26 mouse cellular contexts compared by ENCODE assay signal in the genomic region with DNA sequence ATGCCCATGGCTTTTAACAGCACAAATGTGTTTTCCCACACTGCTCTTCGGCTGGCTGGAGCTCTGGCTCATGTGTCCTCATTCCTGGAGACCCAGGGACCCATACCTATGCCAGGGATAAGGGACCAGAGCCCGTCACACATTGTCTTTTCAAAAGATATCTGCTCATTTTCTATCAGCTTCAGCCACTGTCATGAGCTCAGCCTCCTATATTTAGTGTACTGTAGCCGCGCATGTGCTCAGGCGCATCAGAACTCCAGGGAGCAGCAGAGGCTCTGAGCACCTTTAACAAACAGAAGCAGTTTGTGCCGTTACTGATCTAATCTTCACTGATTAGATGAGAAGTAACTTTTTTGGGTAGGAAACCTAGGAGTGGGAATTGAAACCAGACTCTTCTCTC. TPM values are rescaled to one million over a fixed set of nuclear protein-coding genes. Genes with fewer than 3 reads are reported as not detected.
"Had no signal": no experiment of that assay in that cellular context is flagged by ENCODE, and none has a peak within 500 bp of the region (broad histone marks: within the 10 kb centered on the region; RNA-seq: fewer than 3 reads in every experiment).

No protein-coding gene starts in this region.

- H3K27me3 ChIP-seq: intestine, embryonic 15.5 days; liver, embryonic 13.5 days had no signal

- DNase-seq: gastrocnemius, adult 2 months; gastrocnemius, postnatal 10 days; gastrocnemius, postnatal 25 days; heart, postnatal 4 days; kidney, adult 18-20 months; kidney, adult 8-10 months; kidney, postnatal 10 days; kidney, postnatal 25 days; kidney, postnatal 4 days; liver; liver, embryonic 13.5 days; liver, postnatal 0 days had no signal

- H3K27ac ChIP-seq: gastrocnemius, adult 2 months; hindbrain, embryonic 10.5 days; hindbrain, embryonic 12.5 days; hindbrain, embryonic 14.5 days; intestine, embryonic 15.5 days; layer of hippocampus, adult 2 months; left cerebral cortex, adult 2 months; limb, embryonic 10.5 days; limb, embryonic 12.5 days; liver, embryonic 13.5 days; liver, embryonic 15.5 days had no signal

- H3K4me1 ChIP-seq: hindbrain, embryonic 12.5 days; intestine, embryonic 15.5 days; limb, embryonic 10.5 days; limb, embryonic 12.5 days had no signal

- H3K9me3 ChIP-seq: hindbrain, embryonic 10.5 days; hindbrain, embryonic 12.5 days; intestine, embryonic 15.5 days; limb, embryonic 10.5 days; limb, embryonic 12.5 days; liver, embryonic 13.5 days; liver, embryonic 15.5 days had no signal

- H3K4me3 ChIP-seq: gastrocnemius, adult 2 months; hindbrain, embryonic 10.5 days; hindbrain, embryonic 12.5 days; intestine, embryonic 15.5 days; layer of hippocampus, adult 2 months; left cerebral cortex, adult 2 months; limb, embryonic 10.5 days; limb, embryonic 12.5 days; liver, embryonic 13.5 days; liver, embryonic 15.5 days had no signal

- ATAC-seq: hindbrain, embryonic 16.5 days; inflammation-experienced regulatory T-cells, adult 6 months; intestine, embryonic 15.5 days; intestine, postnatal 0 days; liver, postnatal 0 days had no signal

- H3K9ac ChIP-seq: hindbrain, embryonic 12.5 days; hindbrain, embryonic 14.5 days; intestine, embryonic 15.5 days; limb, embryonic 12.5 days; liver, embryonic 13.5 days; liver, embryonic 15.5 days; liver, postnatal 0 days had no signal

- H3K36me3 ChIP-seq: hindbrain, embryonic 10.5 days; hindbrain, embryonic 12.5 days; intestine, embryonic 15.5 days; limb, embryonic 10.5 days; limb, embryonic 12.5 days; liver, embryonic 13.5 days; liver, embryonic 15.5 days had no signal

- H3K4me2 ChIP-seq: hindbrain, embryonic 12.5 days; hindbrain, embryonic 14.5 days; intestine, embryonic 15.5 days; limb, embryonic 12.5 days; liver, embryonic 11.5 days; liver, embryonic 13.5 days; liver, embryonic 15.5 days had no signal

RNA-seq across cellular contexts. Expression of a gene that starts 23.5 kb away (rescaled TPM):
- total RNA-seq: gastrocnemius, postnatal 25 days; granulocyte monocyte progenitor cell, adult 5-6 weeks had no signal

RNA-seq across cellular contexts. Expression of a gene that starts 44.6 kb away (rescaled TPM):
- total RNA-seq: gastrocnemius, adult 2 months; gastrocnemius, postnatal 25 days; granulocyte monocyte progenitor cell, adult 5-6 weeks had no signal
- polyA plus RNA-seq: inflammation-experienced regulatory T-cells, adult 6 months; liver, embryonic 11.5 days; liver, embryonic 13.5 days; liver, embryonic 15.5 days; liver, postnatal 0 days had no signal
